Mouse (Mus musculus) MN1 (cell line): ENCODE results near the gene Rabgap1l.

Experiments
- DNase-seq: peaks from one replicate; pipeline ENCODE4 v3.0.0-alpha.2; 2016; ENCODE audit warnings: low spot score

Rabgap1l gene

DNA sequence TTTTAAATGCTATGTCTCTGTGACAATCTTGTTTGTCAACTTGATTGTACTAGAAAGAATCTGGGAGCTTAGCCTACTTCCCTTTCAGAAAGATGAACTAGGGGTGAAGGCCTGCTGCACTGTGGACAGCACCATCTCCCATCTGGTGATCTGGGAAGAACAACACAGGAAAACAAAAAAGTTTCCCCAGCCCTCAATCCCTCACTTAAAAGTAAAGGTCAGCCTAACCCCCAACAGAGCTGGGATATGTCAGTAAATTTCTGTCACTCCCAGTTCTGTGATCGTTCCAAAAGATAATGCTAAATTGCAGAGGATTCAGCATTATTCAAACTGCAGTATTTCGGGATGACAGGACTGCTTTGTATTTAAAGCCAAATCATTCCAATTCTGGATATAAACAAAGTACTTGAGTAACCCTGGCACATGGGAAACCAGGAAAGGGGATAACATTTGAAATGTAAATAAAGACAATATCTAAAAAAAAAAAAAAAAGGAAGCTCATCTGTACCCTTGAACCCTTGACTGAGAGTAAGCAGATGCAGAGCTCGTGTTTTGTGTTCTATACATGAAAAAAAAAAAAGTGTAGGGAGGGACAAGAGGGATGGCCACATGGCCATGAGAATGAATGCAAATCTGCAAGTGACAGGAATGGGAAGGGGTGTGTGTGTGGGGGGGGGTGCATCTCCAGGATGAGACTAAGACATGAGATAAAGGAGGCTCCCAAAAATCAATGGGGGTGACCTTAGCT lies 511.5 kb downstream of the Rabgap1l start:
- no peak for DNase-seq

DNA sequence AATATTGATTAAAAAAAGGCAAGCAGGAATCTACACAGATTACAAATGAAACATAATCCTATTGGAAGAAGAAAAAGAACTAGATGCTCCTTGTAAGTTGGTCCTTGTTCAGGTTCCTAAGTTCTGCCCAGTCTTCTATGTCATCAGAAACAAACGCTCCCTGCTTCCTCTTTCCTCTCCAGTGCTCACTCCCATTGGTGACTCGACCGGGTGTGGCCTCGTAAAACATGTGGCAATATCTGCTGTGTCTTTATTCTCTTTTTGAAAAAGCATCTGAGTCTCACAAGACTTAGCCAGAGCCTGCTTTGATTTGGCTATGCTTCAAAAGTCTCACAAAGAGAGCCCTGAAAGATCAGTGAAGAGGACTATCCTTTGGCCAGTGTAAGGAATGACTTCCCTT lies 512.4 kb downstream of the Rabgap1l start:
- no peak for DNase-seq

DNA sequence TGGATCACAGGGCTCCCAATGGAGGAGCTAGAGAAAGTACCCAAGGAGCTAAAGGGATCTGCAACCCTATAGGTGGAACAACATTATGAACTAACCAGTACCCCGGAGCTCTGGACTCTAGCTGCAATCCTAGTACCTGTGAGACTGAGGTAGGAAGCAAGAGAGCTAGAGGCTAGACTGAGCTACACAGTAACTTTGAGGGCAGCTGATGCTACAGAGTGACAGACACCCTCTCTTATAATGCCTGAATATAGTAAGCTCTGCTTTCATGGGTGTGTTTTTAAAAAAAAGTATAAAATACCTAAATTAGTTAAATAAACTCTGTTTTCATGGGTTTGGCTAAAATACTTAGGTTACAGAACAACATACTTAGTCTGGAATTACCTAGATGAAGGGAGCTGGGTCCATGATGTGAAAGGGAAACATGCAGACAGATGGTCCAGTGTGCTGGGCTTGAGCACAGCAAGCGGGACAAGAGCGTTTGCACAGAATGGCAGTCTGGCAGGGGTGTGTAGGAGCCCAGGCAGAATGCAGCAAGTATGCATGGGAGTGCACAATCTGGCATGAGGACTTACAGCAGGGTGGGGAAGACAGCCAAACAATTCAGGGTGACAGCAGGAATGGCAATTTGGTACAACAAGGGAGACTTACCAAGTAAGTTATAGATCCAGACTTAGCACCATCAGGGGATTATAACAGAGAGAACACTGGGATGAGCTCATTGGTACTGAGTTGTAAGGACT lies 514.9 kb downstream of the Rabgap1l start:
- DNase-seq, result no peak

DNA sequence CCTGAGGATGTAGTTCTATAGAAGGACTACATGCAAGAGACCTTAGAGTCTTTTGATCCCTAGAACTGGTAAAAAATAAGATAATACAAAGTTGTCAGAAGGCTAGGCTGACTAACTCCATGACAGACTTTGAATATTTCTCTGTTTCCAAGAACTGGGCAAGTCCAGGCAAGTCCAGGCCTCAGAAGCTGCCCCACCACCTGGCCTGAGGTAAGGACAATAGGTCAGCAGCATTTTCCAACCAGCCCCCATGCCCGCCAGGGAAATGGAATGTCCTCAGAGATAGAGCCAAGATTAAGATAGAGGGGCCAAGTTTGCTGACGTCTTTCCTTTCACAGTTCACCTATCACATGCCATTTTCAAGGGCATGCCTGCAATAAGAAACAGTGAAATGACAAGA lies 517.8 kb downstream of the Rabgap1l start:
- no peak for DNase-seq

DNA sequence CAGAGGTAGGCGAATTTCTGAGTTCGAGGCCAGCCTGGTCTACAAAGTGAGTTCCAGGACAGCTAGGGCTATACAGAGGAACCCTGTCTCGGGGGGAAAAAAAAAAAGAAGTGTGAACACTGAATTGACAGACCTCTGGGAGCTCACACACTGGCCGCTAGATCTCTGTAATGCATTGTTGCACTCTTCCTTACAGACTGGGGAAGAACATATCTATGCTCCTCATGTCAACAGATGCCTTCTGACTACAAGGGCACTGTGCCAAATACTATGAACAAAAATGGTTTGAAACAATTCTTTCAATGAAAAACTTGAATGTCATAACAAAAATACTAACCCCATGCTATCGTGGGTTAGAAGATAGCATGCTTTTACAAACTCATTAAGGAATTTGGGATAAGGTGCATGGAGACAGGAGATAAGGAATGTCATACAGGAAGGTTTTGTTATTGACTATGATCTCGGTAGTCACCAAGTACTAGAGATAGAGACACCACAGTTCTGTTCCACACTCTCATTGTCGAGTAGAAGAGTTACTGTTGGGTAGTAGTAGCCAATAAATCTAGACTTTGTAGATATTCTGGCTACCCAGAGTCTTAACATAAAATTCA lies 519.8 kb downstream of the Rabgap1l start:
- DNase-seq, result no peak

DNA sequence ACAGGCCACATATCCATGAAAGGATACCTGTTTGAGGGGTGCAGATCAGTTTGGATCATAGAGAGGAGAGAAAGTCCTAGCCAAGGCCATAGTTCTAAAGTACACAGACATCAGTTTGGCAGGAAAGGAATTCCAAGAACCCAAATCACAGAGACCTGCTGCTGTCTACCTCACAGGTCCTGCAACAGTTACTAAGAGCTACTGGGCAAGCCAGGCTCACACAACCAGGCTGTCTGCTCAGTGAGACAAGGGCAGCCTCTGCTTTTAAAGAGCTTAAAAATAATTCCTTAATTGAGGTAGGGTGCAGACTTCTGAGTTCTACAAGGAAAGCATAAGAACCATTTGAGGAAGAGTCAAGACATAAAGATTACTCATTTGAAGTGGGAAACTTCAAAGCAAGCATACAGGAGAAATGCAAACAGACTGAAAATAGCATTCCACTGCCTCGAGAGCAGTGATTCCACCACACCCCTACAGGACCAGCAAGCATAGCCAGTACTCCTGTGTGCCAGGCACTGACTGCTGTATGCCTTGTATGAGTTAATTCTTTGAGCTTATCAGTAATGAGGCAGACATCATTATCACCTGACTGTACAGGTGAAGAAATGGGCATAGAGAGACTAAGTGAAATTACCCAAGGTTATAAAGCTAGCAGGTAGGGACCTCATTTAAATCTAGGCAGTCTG lies 521.6 kb downstream of the Rabgap1l start:
- DNase-seq, result no peak

DNA sequence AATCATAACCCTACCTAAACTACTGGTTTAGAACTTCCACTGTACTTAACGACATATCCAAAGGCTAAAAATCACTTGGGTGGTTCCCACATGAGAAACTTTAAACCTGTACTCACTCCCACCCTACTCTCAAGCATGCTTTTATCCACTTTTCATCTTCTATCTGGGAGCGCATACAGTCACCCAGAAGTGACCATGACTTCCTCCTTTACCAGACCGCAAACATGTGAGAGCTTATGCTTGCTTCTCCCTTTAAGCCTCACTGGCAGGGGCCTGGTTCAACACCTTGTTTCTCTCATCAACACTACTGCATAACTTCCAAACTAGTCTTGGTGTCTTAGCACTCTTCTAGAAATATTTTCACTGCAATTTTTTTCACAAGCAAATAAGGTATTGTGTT lies 524.7 kb downstream of the Rabgap1l start:
- no peak for DNase-seq

DNA sequence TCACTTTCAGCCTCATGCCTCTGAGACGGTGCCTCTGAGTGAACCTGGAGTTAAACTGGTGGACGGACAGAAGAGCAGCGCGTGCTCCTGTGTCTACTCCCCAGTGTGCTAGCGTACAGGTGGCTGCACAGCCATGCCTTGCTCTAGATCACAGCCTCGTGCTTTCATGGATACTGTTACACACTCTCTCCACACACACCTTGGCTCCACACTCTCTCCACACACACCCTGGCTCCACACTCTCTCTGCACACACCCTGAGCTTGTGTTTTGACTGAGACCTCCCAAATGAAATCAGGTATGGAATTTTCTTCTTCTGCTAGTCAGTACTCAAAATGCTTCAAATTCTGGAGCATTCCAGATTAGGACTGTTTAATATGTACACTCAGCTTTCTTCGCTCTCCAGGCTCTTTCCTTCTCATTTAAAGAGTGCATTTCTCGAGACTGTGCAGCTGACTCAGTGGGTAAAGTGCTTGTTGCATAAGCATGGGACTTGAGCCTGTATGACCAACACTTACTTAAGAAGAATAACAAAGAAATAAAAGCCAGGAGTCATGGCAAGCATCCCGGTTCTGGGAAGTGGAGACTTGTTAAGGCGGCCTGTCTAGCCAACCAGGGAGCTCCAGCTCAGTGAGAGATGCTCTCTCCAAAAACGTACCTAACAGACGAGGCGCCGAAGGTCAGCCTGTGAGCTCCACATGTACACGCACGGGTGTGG lies 529.2 kb downstream of the Rabgap1l start:
- DNase-seq, result no peak

DNA sequence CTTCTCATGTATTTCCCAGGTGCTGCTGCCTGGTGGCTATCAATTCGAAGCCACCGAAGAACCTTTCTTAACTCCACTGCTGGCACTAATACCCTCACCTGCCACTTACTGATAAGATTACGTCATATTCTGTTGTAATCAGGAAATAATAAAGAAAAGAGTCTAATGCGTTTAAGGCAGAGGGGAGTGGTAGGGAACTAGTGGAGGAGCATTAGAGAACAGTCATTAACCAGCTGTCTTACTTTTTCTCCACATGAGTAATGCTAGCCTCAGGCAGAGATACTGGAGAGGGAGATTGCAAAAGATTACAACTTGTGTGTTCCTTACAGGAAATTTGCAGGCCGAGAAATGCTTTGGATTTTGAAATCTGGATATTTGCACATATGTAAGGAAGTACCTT lies 530.0 kb downstream of the Rabgap1l start:
- no peak for DNase-seq

DNA sequence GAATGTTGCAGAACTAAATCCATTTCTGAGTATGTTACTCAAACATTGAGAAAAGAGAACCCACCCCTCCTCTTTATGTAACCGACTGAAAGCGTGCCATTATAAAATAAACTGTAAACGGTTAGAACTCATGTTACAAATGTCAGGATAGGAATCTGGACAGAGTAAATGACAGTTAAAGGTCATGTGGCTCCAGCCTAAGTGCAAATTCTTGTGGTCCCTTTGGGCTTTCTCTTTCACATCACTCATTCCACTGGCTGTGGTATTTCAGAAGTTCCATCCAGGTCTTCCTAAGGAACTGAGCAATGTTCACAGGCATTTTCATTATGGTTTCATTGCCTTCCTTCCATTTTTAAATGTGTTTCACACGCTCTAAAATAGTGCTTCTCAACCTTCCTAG lies 530.6 kb downstream of the Rabgap1l start:
- DNase-seq, result no peak

DNA sequence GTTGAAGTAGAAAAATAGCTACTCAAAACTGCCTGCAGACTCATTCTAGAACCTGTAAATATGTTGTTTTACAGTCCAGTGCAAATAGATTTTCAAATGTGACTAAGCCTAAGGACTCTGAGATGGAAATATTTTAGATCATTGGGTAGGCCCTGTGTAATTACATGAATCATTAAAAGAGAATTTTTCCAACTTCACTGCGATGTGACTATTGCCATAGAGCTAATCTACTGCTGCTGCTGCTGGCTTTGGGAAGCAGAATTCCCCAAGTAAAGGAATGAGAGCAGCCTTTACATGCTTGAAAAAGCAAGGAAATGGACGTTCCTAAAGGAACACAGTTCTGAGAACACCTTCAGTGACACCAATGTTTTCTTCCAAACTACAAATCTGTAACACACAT lies 531.2 kb downstream of the Rabgap1l start:
- no peak for DNase-seq

DNA sequence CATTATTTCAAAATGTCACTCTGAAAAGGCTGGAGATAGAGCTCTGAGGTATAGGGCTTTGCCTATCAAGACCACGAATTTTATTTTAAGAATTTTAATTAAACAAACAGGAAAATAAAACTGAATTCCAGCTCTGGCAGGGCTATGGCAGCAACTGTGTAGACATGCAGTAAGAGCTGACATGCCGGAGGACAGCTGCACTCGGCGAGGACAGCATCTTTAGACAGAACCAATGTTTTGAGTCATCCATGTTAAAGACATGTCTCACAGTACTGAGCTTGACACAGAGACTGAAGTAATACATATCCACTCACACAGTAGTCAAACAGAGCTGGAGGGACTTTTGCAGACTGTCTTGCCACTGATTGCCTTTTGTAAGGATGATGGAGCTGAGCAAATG lies 532.4 kb downstream of the Rabgap1l start:
- DNase-seq, result no peak

DNA sequence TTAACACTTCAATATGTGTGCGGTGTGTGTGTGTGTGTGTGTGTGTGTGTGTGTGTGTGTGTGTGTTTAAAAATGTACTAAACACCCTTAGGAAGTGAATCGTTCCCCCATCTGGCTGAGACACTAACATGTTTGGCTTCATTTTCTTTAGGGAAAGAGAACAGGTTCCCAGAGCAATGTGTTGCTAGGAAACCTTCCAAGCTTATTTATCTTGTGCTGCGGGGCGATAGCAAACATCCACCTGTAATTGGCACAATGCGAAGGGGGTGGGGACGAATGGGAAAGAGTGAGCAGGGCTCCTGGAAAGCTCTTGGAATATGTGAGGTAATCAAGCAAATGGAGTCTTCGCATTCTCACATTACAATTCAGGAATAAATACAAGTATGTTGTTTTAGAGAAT lies 533.1 kb downstream of the Rabgap1l start:
- no peak for DNase-seq

DNA sequence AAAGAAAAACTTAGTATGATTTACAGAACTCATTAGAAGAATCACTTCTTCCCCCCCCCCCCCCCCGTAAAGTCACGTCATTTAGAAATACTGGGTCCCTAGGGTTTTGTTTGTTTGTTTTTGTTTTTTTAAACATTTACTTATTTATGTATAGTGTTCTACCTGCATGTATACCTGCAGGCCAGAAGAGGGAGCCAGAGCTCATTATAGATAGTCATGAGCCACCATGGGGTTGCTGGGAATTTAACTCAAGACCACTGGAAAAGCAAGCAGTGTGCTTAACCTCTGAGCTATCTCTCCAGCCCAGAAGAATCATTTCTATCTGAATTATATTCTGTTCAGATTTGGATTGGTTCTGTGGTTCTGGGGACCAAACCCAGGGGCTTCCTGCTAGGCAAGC lies 539.9 kb downstream of the Rabgap1l start:
- DNase-seq, result no peak

DNA sequence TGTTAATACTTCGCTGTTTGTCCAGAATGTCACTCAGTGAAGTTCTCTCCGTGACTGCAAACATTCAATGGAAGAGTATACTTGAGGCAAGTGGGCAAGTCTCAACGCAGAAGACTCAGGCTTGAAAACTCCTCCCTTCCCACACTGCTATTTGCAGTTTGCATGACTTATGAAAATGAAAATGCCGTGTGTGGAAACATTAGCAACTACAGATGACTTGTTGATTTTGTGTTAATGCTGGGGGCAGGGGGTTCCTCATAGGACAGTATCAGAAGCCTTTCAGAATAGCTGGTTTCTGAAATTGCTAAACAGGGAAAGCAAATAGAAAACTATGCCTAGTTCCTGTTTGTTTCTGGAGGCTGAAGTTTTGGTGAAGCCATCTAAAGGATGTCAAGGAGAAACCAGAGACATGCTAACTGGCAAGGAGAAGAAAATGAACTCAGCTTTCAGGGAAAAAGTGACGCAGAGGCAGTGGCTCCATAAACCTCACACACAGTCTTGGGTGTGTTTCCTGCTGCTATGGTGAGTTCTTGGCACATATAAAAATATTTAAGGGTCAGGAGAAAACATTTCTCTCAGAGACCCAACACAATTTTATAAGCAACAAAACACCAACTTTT lies 541.5 kb downstream of the Rabgap1l start:
- no peak for DNase-seq

DNA sequence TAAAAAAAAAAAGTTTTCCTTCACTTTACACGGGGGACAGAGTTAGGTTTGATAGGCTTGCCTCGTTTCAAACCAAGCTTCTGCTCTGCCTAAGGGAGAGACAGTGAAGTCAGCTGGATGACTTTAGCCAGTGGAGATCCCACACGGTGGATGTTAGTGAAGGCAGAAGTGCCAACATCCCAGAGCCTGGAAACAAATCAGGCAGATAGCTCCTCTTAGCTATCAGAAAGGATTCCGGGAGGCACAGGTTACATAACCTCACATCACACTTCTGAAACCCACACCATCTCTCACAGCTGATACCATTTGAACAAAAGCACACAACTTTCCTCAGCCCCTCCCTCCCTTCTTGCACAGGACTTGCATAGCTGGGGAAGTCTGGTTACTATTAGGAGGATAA lies 542.2 kb downstream of the Rabgap1l start:
- DNase-seq, result no peak

DNA sequence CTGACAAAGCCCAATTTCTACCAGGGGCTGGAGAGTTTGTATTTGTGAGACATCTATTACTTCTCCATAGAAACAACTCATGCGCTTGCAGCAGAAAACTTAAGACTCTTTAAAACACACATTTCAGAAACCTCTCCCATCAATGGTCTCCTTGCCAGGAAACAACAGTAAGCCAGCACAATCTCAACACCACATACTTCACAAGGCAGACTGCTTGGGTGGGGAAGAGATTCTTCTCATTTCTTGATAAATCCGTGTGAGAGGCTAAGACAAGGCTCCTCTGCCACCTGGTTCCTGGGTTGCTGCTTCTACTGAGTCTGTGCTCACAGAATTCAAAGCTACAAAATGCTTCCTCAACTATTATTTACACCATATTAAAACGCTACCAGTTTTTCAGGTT lies 543.2 kb downstream of the Rabgap1l start:
- no peak for DNase-seq

DNA sequence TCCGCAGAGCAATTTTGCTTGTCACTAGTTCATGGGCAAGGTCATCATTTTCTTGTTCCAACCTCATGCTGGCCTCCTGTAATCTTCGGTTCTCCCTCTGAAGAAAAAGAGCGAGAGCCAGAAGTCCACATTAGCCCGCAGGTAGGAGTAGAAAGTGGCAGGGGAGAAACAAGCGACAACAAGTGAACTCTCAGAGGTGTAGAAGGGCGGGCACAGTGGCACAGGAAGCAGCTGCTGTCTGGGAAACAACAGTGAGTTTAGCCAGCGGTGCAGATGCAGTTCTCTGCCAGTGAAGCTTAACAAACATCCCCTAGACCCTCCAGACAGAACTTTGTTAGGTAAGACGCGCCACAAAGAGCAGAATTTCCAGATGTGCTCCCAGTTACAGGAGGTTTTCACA lies 545.5 kb downstream of the Rabgap1l start:
- no peak for DNase-seq

DNA sequence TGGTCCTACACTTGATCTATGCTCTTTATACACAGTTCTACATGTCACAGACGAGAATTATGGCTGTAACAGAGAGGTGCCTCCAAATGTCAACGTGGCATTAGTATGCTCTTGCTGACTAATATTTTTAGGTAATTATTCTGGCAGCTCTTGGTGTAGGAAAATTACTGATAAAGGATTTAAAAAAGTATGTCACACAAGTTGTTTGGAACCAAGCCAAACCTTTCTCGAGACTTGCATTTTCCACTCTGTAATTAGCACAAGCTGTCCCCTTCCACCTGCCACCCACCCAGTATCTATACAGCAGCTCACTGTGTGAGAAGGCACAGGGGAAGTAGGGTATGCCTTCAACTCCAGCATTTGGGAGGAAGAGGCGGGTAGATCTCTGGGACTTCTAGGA lies 546.2 kb downstream of the Rabgap1l start:
- no peak for DNase-seq

DNA sequence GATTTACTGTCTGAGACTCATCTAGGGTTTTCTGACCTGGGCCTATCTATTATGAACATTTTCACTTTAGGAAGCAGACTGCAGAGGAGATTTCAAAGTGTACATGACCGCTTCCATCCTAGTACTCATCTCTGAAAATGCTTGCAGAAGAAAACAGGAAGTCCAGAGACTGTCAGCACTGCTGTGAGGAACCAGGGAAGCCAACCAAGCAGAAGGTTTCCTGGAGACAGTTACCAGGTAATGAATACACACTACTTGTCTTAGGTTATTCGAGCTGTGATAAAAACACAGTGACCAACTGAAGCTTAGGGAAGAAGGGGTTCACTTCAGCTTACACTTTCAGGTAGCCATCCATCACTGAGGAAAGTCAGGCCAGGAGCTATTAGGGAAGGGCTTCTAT lies 547.1 kb downstream of the Rabgap1l start:
- no peak for DNase-seq

DNA sequence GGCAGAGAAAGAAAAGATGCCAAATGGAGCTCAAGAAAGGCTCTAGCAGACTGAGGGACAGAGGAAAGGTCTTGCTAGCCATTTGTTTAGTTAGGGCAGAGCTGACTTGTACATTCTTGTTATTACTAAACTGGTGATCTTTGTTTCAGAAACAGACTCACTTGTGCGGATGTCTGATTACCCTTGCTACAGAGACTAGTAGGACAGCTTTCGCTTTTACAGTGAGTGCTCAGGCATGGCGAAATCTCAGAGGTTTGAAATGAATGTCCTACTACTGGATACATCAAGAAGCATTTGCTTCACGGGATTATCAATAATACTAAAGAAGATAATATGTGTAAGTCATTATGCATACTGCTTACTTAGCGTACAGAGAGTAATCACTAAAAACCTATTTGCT lies 548.3 kb downstream of the Rabgap1l start:
- no peak for DNase-seq

DNA sequence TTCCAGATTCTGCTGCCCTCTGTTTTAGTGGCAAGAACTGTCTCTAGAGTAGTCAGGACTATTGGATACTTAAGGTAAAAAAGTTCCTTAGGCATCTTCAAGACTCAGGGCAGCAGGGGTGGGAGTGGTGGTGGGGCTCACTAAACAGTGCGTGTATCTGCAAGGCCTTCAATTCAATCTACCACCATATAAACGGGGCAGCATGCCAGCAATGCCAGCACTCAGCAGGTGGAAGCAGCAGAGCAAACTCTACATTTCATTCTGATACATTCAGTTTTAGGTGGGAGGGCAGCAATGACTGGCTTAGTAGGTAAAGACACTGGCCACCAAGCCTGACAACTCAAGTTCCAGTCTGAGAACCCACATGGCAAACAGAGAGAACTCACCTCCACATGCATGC lies 552.9 kb downstream of the Rabgap1l start:
- DNase-seq, result no peak
